Mouse (Mus musculus) CH12.LX (cell line): Measurements from ENCODE around the gene Mmadhc. TPM values are rescaled to one million over a fixed set of nuclear protein-coding genes. Genes with fewer than 3 reads are reported as not detected.
A peak's percentile ranks its signal among the peaks of the same experiment; 100 is the strongest.

Experiments used
- DNase-seq: peaks from one replicate; pipeline ENCODE4 v3.0.0-alpha.2; 2013; ENCODE audit errors: extremely low read depth
- H3K27ac ChIP-seq: 2 replicates; pipeline ENCODE4 v1.5.1; 2012; ENCODE audit warnings: low read depth, mild to moderate bottlenecking, control low read depth, moderate library complexity; ENCODE audit not compliant: insufficient read depth
- H3K27me3 ChIP-seq: replicated peaks from 2 replicates; pipeline ENCODE3; 2012; ENCODE audit warnings: inconsistent platforms
- H3K36me3 ChIP-seq, 2 experiments: replicated peaks in 1 of 2; 2 replicates each; pipeline versions ENCODE3 to v1.6.1; 2012; ENCODE audit warnings: inconsistent platforms in 1 of 2, low read length in 1 of 2, mild to moderate bottlenecking in 1 of 2, mixed read lengths in 1 of 2, moderate library complexity in 1 of 2; ENCODE audit not compliant: control insufficient read depth in 1 of 2, insufficient read depth in 1 of 2
- H3K4me1 ChIP-seq, 2 experiments: 2 replicates each; pipeline ENCODE4 v1.6.1; 2012; ENCODE audit warnings: inconsistent platforms in 1 of 2, moderate library complexity in 1 of 2; ENCODE audit not compliant: insufficient read depth in 2 of 2, control insufficient read depth in 1 of 2
- H3K4me2 ChIP-seq: 2 replicates; pipeline ENCODE4 v1.6.1; 2012; ENCODE audit warnings: low read depth, mild to moderate bottlenecking, control low read depth; ENCODE audit not compliant: poor library complexity, insufficient read depth, severe bottlenecking
- H3K4me3 ChIP-seq, 3 experiments: fragments of 150-350 bp in 1 of 3; sonication (generic) in 1 of 3; replicated peaks in 1 of 3; 2 replicates each; pipeline versions ENCODE3 to v1.5.1; 2011 to 2012; ENCODE audit warnings: low read depth in 2 of 3, low read length in 2 of 3, mild to moderate bottlenecking in 2 of 3, moderate library complexity in 2 of 3, control low read depth in 1 of 3, improper control_type of control experiment in 1 of 3, inconsistent platforms in 1 of 3, mixed read lengths in 1 of 3; ENCODE audit not compliant: poor library complexity in 1 of 3
- H3K79me2 ChIP-seq: replicated peaks from 2 replicates; pipeline ENCODE4 v1.6.1; 2012; ENCODE audit warnings: mild to moderate bottlenecking, moderate library complexity; ENCODE audit not compliant: control insufficient read depth, poor library complexity, insufficient read depth, severe bottlenecking; ENCODE audit errors: extremely low read depth
- H3K9ac ChIP-seq: 2 replicates; pipeline ENCODE4 v1.6.1; 2012; ENCODE audit warnings: low read depth, mild to moderate bottlenecking, control low read depth, moderate library complexity; ENCODE audit not compliant: insufficient read depth
- H3K9me3 ChIP-seq: replicated peaks from 2 replicates; pipeline ENCODE3; 2012; ENCODE audit warnings: low read length, inconsistent platforms, mixed read lengths
- CTCF ChIP-seq, 2 experiments: IDR thresholded peaks in 1 of 2; conservative IDR thresholded peaks in 1 of 2; 2 replicates each; pipeline ENCODE4 v1.5.1; 2011 to 2012; ENCODE audit warnings: low read depth in 2 of 2, low read length in 2 of 2, improper control_type of control experiment in 1 of 2, inconsistent platforms in 1 of 2, mild to moderate bottlenecking in 1 of 2, moderate library complexity in 1 of 2
- E2F4 ChIP-seq: IDR thresholded peaks from 2 replicates; pipeline ENCODE4 v1.6.1; 2011; ENCODE audit warnings: low read depth, low read length, improper control_type of control experiment; ENCODE audit not compliant: insufficient replicate concordance
- GABPA ChIP-seq: IDR thresholded peaks from 2 replicates; pipeline ENCODE4 v1.6.1; 2012; ENCODE audit warnings: low read depth, low read length, improper control_type of control experiment, inconsistent platforms; ENCODE audit not compliant: insufficient replicate concordance
- JUND ChIP-seq: conservative IDR thresholded peaks from 2 replicates; pipeline ENCODE4 v1.6.1; 2011; ENCODE audit warnings: low read depth, low read length, improper control_type of control experiment
- MAFK ChIP-seq: IDR thresholded peaks from 2 replicates; pipeline ENCODE4 v1.6.1; 2011; ENCODE audit warnings: low read length, improper control_type of control experiment; ENCODE audit not compliant: insufficient replicate concordance
- MEF2A ChIP-seq: IDR thresholded peaks from 2 replicates; pipeline ENCODE4 v1.6.1; 2014; ENCODE audit warnings: low read depth, mild to moderate bottlenecking, inconsistent platforms, low read length, improper control_type of control experiment, borderline replicate concordance
- MXI1 ChIP-seq: IDR thresholded peaks from 2 replicates; pipeline ENCODE4 v1.6.1; 2011; ENCODE audit warnings: mild to moderate bottlenecking, low read depth, low read length, improper control_type of control experiment
- NRF1 ChIP-seq: IDR thresholded peaks from 2 replicates; pipeline ENCODE4 v1.6.1; 2014; ENCODE audit warnings: low read depth, mild to moderate bottlenecking, inconsistent platforms, low read length, improper control_type of control experiment, moderate library complexity
- POLR2A ChIP-seq: IDR thresholded peaks from 2 replicates; pipeline ENCODE4 v1.6.1; 2011; ENCODE audit warnings: low read depth, mild to moderate bottlenecking, improper control_type of control experiment, low read length
- RCOR1 ChIP-seq: conservative IDR thresholded peaks from 2 replicates; pipeline ENCODE4 v1.6.1; 2012; ENCODE audit warnings: low read depth, mild to moderate bottlenecking, inconsistent platforms, low read length, improper control_type of control experiment
- SIN3A ChIP-seq: IDR thresholded peaks from 2 replicates; pipeline ENCODE4 v1.6.1; 2012; ENCODE audit warnings: low read length, improper control_type of control experiment, inconsistent platforms
- TBP ChIP-seq: conservative IDR thresholded peaks from 2 replicates; pipeline ENCODE4 v1.6.1; 2011; ENCODE audit warnings: low read depth, low read length, improper control_type of control experiment
- TCF12 ChIP-seq: IDR thresholded peaks from 2 replicates; pipeline ENCODE4 v1.6.1; 2014; ENCODE audit warnings: low read depth, mild to moderate bottlenecking, inconsistent platforms, low read length, improper control_type of control experiment
- USF1 ChIP-seq: IDR thresholded peaks from 2 replicates; pipeline ENCODE4 v1.6.1; 2014; ENCODE audit warnings: low read depth, mild to moderate bottlenecking, inconsistent platforms, low read length, improper control_type of control experiment
- ZC3H11A ChIP-seq: IDR thresholded peaks from 2 replicates; pipeline ENCODE4 v1.6.1; 2012; ENCODE audit warnings: low read depth, mild to moderate bottlenecking, inconsistent platforms, low read length, improper control_type of control experiment
- ZKSCAN1 ChIP-seq: IDR thresholded peaks from 2 replicates; pipeline ENCODE4 v1.6.1; 2012; ENCODE audit warnings: low read depth, inconsistent platforms, low read length, improper control_type of control experiment, borderline replicate concordance
- ZNF384 ChIP-seq: IDR thresholded peaks from 2 replicates; pipeline ENCODE4 v1.6.1; 2012; ENCODE audit warnings: low read depth, low read length, improper control_type of control experiment, inconsistent platforms
- dilution Hi-C: fragments of 300-500 bp; cut with MboI; formaldehyde crosslinking; loops from 2 replicates; pipeline ENCODE4 v1.14.3; 2020; ENCODE audit warnings: low sequenced_read_pairs; ENCODE audit not compliant: extremely low pct_unique_long_range_greater_than_20kb, extremely low pct_ligation_motif_present
- in situ Hi-C: fragments of 300-500 bp; cut with MboI; formaldehyde crosslinking; loops from 3 replicates; pipeline ENCODE4 v1.14.3; 2019; ENCODE audit warnings: low sequenced_read_pairs, low pct_ligation_motif_present, low pct_unique_long_range_greater_than_20kb, mixed read lengths
- polyA plus RNA-seq: library from polyadenylated mRNA; unstranded; fragments of >175 nt; gene quantifications from 2 replicates; pipeline ENCODE4 v1.2.1, GENCODE M21; 2012; ENCODE audit warnings: low read depth; ENCODE audit not compliant: insufficient read length
- total RNA-seq, 2 experiments: library from RNA; depleted of rRNA; stranded (reverse); fragments of 300-350 nt in 1 of 2; fragments of >200 nt in 1 of 2; gene quantifications; 2 replicates each; pipeline ENCODE4 v1.2.3; 2012 to 2014

Mmadhc gene
- total and polyA plus RNA-seq, 3 experiments = 74.9 to 142 (median 99.1) TPM

- peak overlapping the region; percentile 55; the same call in 1 of the 2 replicates for H3K9ac ChIP-seq
- H3K36me3 ChIP-seq = peaks cover 0 to 6% of the 10 kb centered on the region in 2 experiments
- no peak overlapping the region for H3K27ac ChIP-seq
- dilution Hi-C loops (no loop called here), in situ Hi-C loops (no loop called here)
- peak overlapping the region; percentile 83 for H3K4me2 ChIP-seq
- peaks cover 28% of the 10 kb centered on the region for H3K79me2 ChIP-seq
- TF ChIP-seq ZNF384 (no peak), USF1 (no peak), RCOR1 (no peak), ZC3H11A (no peak), MAFK (no peak), GABPA (no peak), ZKSCAN1 (no peak), MXI1 (no peak), JUND (no peak), POLR2A (no peak), SIN3A (no peak), MEF2A (no peak), TBP (no peak), E2F4 (no peak), CTCF (conservative IDR thresholded peaks at IDR 0.05 in 1 of 2, IDR thresholded peaks at IDR 0.05 in 1 of 2; ENCODE audit: low read depth in 2 of 2, low read length in 2 of 2) (no peak), NRF1 (no peak)
- H3K4me3 ChIP-seq = peak overlapping the region; percentile 41 to 77 (median 52)
- no peak for DNase-seq
- peaks cover 7 to 29% of the 10 kb centered on the region in 2 experiments; a peak in 3 of 4 replicates for H3K4me1 ChIP-seq
- no peaks in the 10 kb centered on the region for H3K9me3 ChIP-seq
- no peaks in the 10 kb centered on the region for H3K27me3 ChIP-seq
Observed at GRCm38 (mm10) chr2:50296987-50297350, 368 bp upstream of the Mmadhc start.

- peak overlapping the region; percentile 52 to 77 (median 70) for H3K4me3 ChIP-seq
- H3K27ac ChIP-seq = no peak overlapping the region
- 0 out of 2 replicates have a peak, but pooled peaks have one; percentile 37 for TF ChIP-seq MXI1
- TF ChIP-seq TCF12 = no peak
- H3K79me2 ChIP-seq = peaks cover 35% of the 10 kb centered on the region
- dilution Hi-C loops = no loop called here
- peaks cover 7 to 39% of the 10 kb centered on the region in 2 experiments; a peak in 3 of 4 replicates for H3K4me1 ChIP-seq
- H3K9me3 ChIP-seq = no peaks in the 10 kb centered on the region
- no peak for DNase-seq
- H3K9ac ChIP-seq = peak overlapping the region; percentile 94
- H3K36me3 ChIP-seq = peaks cover 5 to 15% of the 10 kb centered on the region in 2 experiments
- H3K4me2 ChIP-seq = peak overlapping the region; percentile 90
- in situ Hi-C loops = no loop called here
- no peaks in the 10 kb centered on the region for H3K27me3 ChIP-seq
Observed at GRCm38 (mm10) chr2:50295562-50295961, 1.0 kb downstream of the Mmadhc start.
